Comparison of ENCODE assay signal across 29 mouse cellular contexts in genomic region chr1:35972190-35972584, GRCm38 (mm10).
DNase-seq lines count a peak whose midpoint lies in the region; ATAC-seq and TF ChIP-seq lines count a peak whose summit lies in the region.
"Had no signal": no experiment of that assay in that cellular context is flagged by ENCODE, and none has a peak within 500 bp of the region (broad histone marks: within the 10 kb centered on the region; RNA-seq: fewer than 3 reads in every experiment).

No protein-coding gene starts in this region.

- no peak overlapping the region for H3K4me2 ChIP-seq in liver, postnatal 0 days (ENCODE audit: low read depth, low read length)
- no peak overlapping the region for H3K4me2 ChIP-seq in limb, embryonic 12.5 days
- H3K4me2 ChIP-seq: embryonic facial prominence, embryonic 15.5 days; heart, embryonic 12.5 days; hindbrain, embryonic 14.5 days; liver, embryonic 15.5 days; lung, embryonic 15.5 days; neural tube, embryonic 13.5 days had no signal

- no peak overlapping the region for H3K9ac ChIP-seq in liver, postnatal 0 days (replicated peaks)
- no peak overlapping the region for H3K9ac ChIP-seq in limb, embryonic 12.5 days (replicated peaks)
- H3K9ac ChIP-seq: embryonic facial prominence, embryonic 15.5 days; heart, embryonic 12.5 days; hindbrain, embryonic 14.5 days; liver, embryonic 15.5 days; lung, embryonic 15.5 days; neural tube, embryonic 13.5 days had no signal

- H3K36me3 ChIP-seq in liver, postnatal 0 days (replicated peaks; ENCODE audit: insufficient read depth, low read length) = no peaks in the 10 kb centered on the region
- no peaks in the 10 kb centered on the region for H3K36me3 ChIP-seq in limb, embryonic 12.5 days
- H3K36me3 ChIP-seq: embryonic facial prominence, embryonic 10.5 days; embryonic facial prominence, embryonic 15.5 days; G1E; heart, embryonic 12.5 days; liver, embryonic 15.5 days; lung, embryonic 15.5 days; neural tube, embryonic 13.5 days had no signal

- no peak for TF ChIP-seq CTCF in liver, postnatal 0 days (IDR thresholded peaks at IDR 0.05; ENCODE audit: low read depth)

- no peak overlapping the region for H3K4me3 ChIP-seq in liver, postnatal 0 days (ENCODE audit: low read depth, low read length)
- no peak overlapping the region for H3K4me3 ChIP-seq in limb, embryonic 12.5 days (replicated peaks)
- H3K4me3 ChIP-seq: embryonic facial prominence, embryonic 10.5 days; embryonic facial prominence, embryonic 15.5 days; heart, adult 2 months; heart, embryonic 12.5 days; layer of hippocampus, adult 2 months; liver, embryonic 15.5 days; lung, embryonic 15.5 days; neural tube, embryonic 13.5 days had no signal

- TF ChIP-seq EP300 in liver, postnatal 0 days (IDR thresholded peaks at IDR 0.05; ENCODE audit: low read depth) = no peak

- peaks cover 7% of the 10 kb centered on the region for H3K4me1 ChIP-seq in liver, postnatal 0 days (ENCODE audit: insufficient read depth)
- H3K4me1 ChIP-seq in limb, embryonic 12.5 days (replicated peaks) = peaks cover 42% of the 10 kb centered on the region
- H3K4me1 ChIP-seq: neural tube, embryonic 13.5 days had no signal

- peak; percentile 87 for DNase-seq in heart, adult 11 months
- DNase-seq in heart, adult 18-20 months = no peak
- DNase-seq in liver = peak; percentile 20
- DNase-seq in liver, postnatal 0 days = no peak
- peak; percentile 24 for DNase-seq in MEL-GATA-1-ER (ENCODE audit: extremely low read depth, low read depth)
- DNase-seq in lung, postnatal 10 days = no peak
- DNase-seq in adrenal gland, postnatal 4 days (ENCODE audit: low spot score in 2 of 2) = no peak
- DNase-seq: adrenal gland, postnatal 14 days; cerebellum, adult 18-20 months; cerebellum, postnatal 10 days; gastrocnemius, postnatal 14 days; heart, adult 2 months; heart, postnatal 4 days; kidney, postnatal 25 days; layer of hippocampus, postnatal 36 days; left cerebral cortex, postnatal 4 days; lung, postnatal 4 days had no signal

- no peaks in the 10 kb centered on the region for H3K27me3 ChIP-seq in liver, postnatal 0 days (ENCODE audit: insufficient read depth, low read length)
- no peaks in the 10 kb centered on the region for H3K27me3 ChIP-seq in limb, embryonic 12.5 days
- H3K27me3 ChIP-seq: embryonic facial prominence, embryonic 15.5 days; heart, embryonic 12.5 days; liver, embryonic 15.5 days; lung, embryonic 15.5 days; neural tube, embryonic 13.5 days had no signal

- 25% methylated on average over 5 of the region's 5 CpGs for WGBS in liver, postnatal 0 days (ENCODE audit: insufficient replicate concordance)
- 39% methylated on average over 5 of the region's 5 CpGs for WGBS in limb, embryonic 12.5 days

- no peak for ATAC-seq in liver, postnatal 0 days
- no peak for ATAC-seq in limb, embryonic 12.5 days (ENCODE audit: insufficient number of reproducible peaks, insufficient read depth, low FRiP score, low TSS enrichment, low read depth)
- ATAC-seq: forebrain, embryonic 14.5 days; intestine, postnatal 0 days had no signal

- no peak overlapping the region for H3K27ac ChIP-seq in liver, postnatal 0 days (ENCODE audit: low read depth)
- 0 out of 2 replicates have a peak overlapping the region, but pooled peaks have one; percentile 17 for H3K27ac ChIP-seq in limb, embryonic 12.5 days
- H3K27ac ChIP-seq: embryonic facial prominence, embryonic 15.5 days; heart, adult 2 months; hindbrain, embryonic 14.5 days; layer of hippocampus, adult 2 months; liver, embryonic 15.5 days; lung, embryonic 15.5 days; neural tube, embryonic 13.5 days had no signal

- no peaks in the 10 kb centered on the region for H3K9me3 ChIP-seq in liver, postnatal 0 days (ENCODE audit: low read length)
- H3K9me3 ChIP-seq in limb, embryonic 12.5 days = no peaks in the 10 kb centered on the region
- H3K9me3 ChIP-seq: embryonic facial prominence, embryonic 10.5 days; embryonic facial prominence, embryonic 15.5 days; G1E; heart, embryonic 12.5 days; liver, embryonic 15.5 days; lung, embryonic 15.5 days; neural tube, embryonic 13.5 days had no signal

Comparison
In these comparisons a context has a peak if more than half of its experiments do, and no peak if none do; other contexts are left out.
1. DNase-seq: peak in heart, adult 11 months (single experiment), liver (single experiment) and MEL-GATA-1-ER (single experiment); none in heart, adult 18-20 months (0 of 2), liver, postnatal 0 days (single experiment), lung, postnatal 10 days (single experiment) and adrenal gland, postnatal 4 days (0 of 2).